Mouse (Mus musculus): Measurements from ENCODE around the gene Sf3a2.

The Sf3a2 gene

GRCm38 (mm10) chr10:80845055-80845693 lies 47.2 kb downstream of the Sf3a2 start:
- no peak for DNase-seq (ENCODE audit: low spot score in 2 of 2)

GRCm38 (mm10) chr10:80845732-80846131 lies 47.7 kb downstream of the Sf3a2 start:
- no peak for DNase-seq (ENCODE audit: low spot score in 2 of 2)

GRCm38 (mm10) chr10:80848571-80848970 lies 50.6 kb downstream of the Sf3a2 start:
- DNase-seq (ENCODE audit: low spot score in 2 of 2) = no peak

All from urinary bladder, postnatal 4 days (tissue).